Mouse (Mus musculus): Measurements from ENCODE around the gene Lamc1. TPM values are rescaled to one million over a fixed set of nuclear protein-coding genes. Genes with fewer than 3 reads are reported as not detected.
A peak's percentile ranks its signal among the peaks of the same experiment; 100 is the strongest.
"Not testable (repeated sequence)": the region's sequence is repeated elsewhere in the genome, so short reads cannot be mapped to it uniquely, and the experiment has no call there.

Lamc1 gene
- 100 to 1,000 TPM; 163 to 189 TPM for total RNA-seq (2021)
- long read RNA-seq, experiment 1, full-length matches to known transcripts: 3 of 28 reads
- long read RNA-seq, experiment 1, partial matches to known transcripts: 23 of 28 reads
- long read RNA-seq, experiment 1, other reads (novel, unspliced or antisense): 2 of 28 reads
- long read RNA-seq, experiment 2, full-length matches to known transcripts: 16 of 32 reads
- long read RNA-seq, experiment 2, partial matches to known transcripts: 12 of 32 reads
- long read RNA-seq, experiment 2, other reads (novel, unspliced or antisense): 4 of 32 reads

GRCm38 (mm10) chr1:153332444-153333295 is at the start of gene Lamc1:
TSS of gene Lamc1 (minus strand) at chr1:153332786.
- peak; percentile 96 for DNase-seq

GRCm38 (mm10) chr1:153380746-153381282 is 48.2 kb upstream of the Lamc1 start:
- peak; percentile 5 for DNase-seq

DNA sequence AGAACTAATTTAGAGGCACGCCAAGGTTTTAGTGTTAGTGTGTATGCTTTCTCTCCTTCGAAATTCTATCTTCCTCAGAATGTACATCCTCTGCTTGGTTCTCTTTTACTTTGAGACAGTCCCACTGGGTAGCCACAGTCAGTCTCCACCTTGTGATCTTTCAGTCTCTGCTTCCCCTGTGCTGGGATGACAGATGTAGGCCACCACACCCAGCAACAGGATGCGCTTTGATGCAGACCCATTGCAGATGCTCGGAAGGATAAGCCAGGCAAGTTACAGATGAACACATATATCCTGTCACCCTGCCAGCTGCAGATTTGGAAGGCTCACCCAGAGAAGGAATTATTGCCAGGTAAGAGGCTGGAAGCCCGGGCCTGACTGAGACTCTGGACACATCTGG is 47.2 kb upstream of the Lamc1 start:
- DNase-seq: no peak

GRCm38 (mm10) chr1:153378587-153378986 is 46.0 kb upstream of the Lamc1 start:
- no peak for DNase-seq

- no peak for DNase-seq
Measured at GRCm38 (mm10) chr1:153376446-153376845, 43.9 kb upstream of the Lamc1 start.

GRCm38 (mm10) chr1:153374136-153374535 is 41.5 kb upstream of the Lamc1 start:
- no peak for DNase-seq

- no peak for DNase-seq
Measured at GRCm38 (mm10) chr1:153371846-153372245, 39.3 kb upstream of the Lamc1 start.

- DNase-seq: no peak
Measured at GRCm38 (mm10) chr1:153369011-153369410, 36.4 kb upstream of the Lamc1 start.

DNA sequence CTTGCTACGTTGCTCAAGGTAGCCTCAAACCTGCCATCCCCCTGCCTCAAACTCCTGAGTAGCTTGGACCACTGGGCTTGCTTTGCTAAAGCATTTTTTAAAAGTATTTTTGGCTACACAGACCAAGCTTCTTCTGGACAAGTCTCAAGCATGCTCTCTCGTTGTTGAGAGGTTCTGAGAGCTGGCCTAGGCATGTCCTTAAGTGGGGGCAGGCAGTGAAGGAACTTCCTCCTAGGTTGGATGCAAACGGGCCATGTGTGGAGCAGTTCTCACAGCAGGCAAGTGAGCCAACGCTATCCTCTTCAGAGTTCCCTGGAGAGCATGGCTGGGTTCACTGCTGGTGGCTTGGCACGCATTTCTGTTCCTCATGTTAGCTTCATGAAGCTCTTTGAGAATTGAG is 34.5 kb upstream of the Lamc1 start:
- DNase-seq: no peak

DNA sequence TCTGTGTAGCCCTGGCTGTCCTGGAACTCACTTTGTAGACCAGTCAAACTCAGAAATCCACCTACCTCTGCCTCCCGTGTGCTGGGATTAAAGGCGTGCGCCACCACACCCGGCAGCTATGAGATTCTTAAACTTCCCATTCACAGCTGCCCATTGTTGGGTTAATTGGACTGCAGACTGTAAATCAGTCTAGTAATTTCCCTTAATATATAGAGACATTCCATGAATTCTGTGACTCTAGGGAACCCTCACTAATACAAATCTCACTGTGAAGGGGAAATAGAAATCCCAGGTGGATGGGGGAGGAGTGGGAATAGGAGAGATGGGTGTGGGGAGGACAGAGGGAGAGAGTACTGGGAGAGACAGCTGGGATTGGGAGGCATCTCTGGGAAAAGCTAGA is 29.3 kb upstream of the Lamc1 start:
- no peak for DNase-seq

DNA sequence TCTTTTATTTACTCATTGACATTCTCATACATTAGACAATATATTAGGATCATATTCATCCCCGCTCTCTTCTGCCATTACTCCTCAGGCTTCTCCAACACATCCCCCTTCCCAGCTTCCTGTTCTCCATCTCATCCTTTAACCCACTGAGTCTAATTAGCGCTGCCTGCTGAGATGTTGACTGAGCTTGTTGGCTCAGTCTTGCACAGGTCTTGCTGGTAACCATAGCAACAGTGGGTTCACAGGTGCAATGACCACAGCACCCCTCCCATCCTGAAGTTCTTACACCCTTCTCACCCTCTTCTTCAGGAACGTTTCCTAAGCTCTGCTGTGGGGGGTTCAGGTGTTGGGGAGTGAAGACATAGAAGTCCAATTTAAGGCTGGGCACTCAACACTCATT is 28.0 kb upstream of the Lamc1 start:
- DNase-seq: no peak

- DNase-seq: no peak
Measured at GRCm38 (mm10) chr1:153357218-153357617, 24.6 kb upstream of the Lamc1 start.

DNA sequence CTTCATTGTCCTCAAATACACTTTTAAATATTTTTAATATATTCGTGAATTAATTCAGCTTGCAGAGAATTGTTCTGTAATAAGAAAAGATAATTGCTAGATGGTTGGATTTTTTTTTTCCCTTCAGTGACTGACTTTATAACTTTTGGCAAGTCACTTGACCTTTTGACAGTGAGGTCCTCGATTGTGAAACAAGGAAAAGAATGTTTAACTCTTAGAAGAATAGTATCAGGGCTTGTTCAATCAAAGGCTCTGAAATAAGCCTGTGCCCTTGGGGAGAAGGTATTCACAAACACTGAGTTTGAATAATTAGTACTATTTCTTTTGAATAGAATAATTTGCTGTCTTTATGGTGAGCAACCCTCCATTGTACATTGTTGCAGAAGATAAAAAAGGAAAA is 21.9 kb upstream of the Lamc1 start:
- no peak for DNase-seq

DNA sequence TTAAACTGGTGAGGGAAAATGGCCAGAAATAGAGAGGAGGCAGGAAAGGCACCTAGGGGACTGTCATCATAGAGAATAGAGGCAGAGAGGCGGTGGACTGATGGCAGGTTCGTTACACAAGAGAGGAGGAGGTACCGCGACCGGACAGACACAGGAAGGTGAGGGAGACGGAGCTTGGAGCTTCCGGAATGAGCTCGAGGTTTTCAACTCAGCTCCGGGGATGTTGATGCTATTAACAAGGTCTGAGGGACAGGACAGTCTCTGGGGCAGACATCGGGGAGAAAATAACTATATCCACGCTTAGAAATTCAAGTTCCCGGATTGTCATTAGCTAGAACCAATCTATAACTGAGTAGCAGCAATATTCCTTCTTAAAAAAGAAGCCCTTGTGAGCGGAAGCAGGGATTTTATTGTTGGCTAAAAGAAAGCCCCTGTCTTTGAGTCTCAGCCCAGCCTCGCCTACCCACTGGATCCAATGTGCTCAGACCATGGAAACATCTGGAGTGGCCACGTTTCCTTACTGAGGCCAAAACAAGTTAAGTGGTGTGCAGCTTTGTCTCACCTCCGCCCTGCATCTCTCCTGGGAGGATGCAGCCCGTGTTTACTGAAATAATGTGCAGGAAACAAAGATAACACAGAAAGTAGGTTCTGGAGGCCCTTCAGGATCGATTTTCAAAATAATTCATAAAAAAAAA is 21.3 kb upstream of the Lamc1 start:
- DNase-seq: no peak

GRCm38 (mm10) chr1:153351034-153351433 is 18.4 kb upstream of the Lamc1 start:
- DNase-seq: peak; percentile 58

- no peak for DNase-seq
Measured at GRCm38 (mm10) chr1:153347726-153348125, 15.1 kb upstream of the Lamc1 start.

DNA sequence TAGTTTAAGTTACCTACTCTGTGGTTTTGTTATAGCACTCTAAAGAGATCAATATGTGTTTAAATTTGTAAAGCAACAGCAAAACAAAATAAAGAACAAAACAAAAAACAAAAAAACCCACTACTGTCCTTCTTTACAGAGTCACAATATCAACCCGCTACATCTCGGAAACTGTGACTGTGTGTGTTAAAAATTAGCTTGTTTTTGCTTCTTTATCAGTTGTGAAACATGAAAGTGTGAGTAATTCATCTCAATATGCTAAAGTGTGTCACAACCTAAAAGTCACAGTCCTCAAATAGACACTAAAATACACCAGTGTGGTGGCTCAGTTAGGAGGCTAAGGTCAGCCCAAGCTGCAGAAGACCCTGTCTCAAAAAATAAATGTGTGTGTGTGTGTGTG is 14.5 kb upstream of the Lamc1 start:
- no peak for DNase-seq

GRCm38 (mm10) chr1:153345699-153346291 is 13.2 kb upstream of the Lamc1 start:
- DNase-seq: no peak

- no peak for DNase-seq
Measured at GRCm38 (mm10) chr1:153345002-153345401, 12.4 kb upstream of the Lamc1 start.

DNA sequence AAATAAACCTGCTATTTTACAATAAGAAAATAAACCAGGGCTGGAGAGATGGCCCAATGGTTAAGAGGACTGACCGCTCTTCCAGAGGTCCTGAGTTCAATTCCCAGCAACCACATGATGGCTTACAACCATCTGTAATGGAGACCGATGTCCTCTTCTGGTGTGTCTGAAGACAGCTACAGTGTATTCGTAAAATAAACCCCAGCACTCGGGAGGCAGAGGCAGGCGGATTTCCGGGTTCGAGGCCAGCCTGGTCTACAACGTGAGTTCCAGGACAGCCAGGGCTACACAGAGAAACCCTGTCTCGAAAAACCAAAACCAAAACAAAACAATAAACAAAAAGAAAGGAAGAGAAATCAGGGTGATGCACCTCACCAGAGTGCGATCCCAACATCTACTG is 2.9 kb upstream of the Lamc1 start:
- not testable (repeated sequence) for DNase-seq

DNA sequence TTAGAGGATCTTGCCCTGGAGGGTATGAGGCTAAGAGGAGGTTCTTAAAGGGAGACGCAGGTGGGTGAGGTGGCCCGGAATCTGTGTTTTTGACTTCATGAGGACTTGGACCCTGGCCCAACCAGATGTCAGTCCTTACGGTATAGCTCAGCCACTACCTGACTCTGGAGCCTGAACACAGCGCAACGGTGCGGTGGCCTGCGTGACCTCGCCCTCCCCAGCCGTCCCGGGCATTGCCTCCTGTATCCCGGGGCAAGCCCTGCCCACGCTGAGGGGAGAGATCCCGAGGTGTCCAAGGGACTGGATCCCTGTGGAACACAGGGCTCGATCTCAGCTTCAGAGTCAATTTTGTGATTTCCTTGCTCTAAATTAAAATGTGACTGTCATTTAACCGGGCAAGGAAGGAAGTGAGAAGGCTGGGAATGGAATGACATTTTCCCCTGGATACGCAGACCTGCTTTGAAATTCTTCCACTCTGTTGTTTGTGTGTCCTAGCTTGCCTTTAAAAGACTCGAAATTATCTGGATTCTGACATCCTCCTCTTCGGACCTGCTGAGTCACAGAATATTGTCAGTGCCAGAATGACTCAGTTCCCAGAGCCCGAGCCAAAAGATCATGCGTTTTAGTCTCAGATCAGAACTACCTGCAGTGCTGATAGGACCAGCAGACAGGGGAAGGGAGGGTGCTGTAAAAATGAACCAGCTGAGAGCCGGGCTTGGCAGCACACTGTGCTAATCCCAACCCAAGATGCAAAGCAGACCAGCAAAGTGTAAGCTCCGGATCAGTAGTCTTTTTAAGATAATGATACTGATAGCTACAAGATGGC is 923 bp upstream of the Lamc1 start:
- DNase-seq: peak; percentile 67

All from adrenal gland, postnatal 10 days (tissue).